Mouse (Mus musculus) myocyte (in vitro differentiated cells): Measurements from ENCODE around the gene Plekha8.

Source experiments
- E2F4 ChIP-seq: IDR thresholded peaks from one replicate; pipeline ENCODE4 v1.6.1; 2011; ENCODE audit warnings: mild to moderate bottlenecking, control low read depth, moderate library complexity; ENCODE audit not compliant: insufficient read depth
- MAX ChIP-seq: IDR thresholded peaks from one replicate; pipeline ENCODE4 v1.6.1; 2011; ENCODE audit warnings: low read depth, mild to moderate bottlenecking, control low read depth
- MYOD1 ChIP-seq, 3 experiments: IDR thresholded peaks; one replicate each; pipeline ENCODE4 v1.6.1; 2011; ENCODE audit warnings: control low read depth in 2 of 3, low read depth in 2 of 3, mild to moderate bottlenecking in 2 of 3, moderate library complexity in 1 of 3; ENCODE audit not compliant: insufficient read length in 2 of 3, control insufficient read depth in 1 of 3
- POLR2A ChIP-seq: IDR thresholded peaks from one replicate; pipeline ENCODE4 v1.6.1; 2011; ENCODE audit warnings: low read depth, mild to moderate bottlenecking, control low read depth, moderate library complexity; ENCODE audit not compliant: insufficient read length
- REST ChIP-seq: IDR thresholded peaks from one replicate; pipeline ENCODE4 v1.6.1; 2011; ENCODE audit warnings: mild to moderate bottlenecking, control low read depth, moderate library complexity; ENCODE audit not compliant: insufficient read depth, insufficient read length

- TF ChIP-seq POLR2A (no peak), E2F4 (no peak), REST (no peak), MYOD1 (IDR thresholded peaks at IDR 0.05; ENCODE audit: control insufficient read depth in 1 of 3, insufficient read length in 2 of 3, low read depth in 2 of 3) (no peak), MAX (no peak)
These were observed 8.0 kb downstream of the Plekha8 start for GRCm38 (mm10) chr6:54602891-54603290.
